Mouse (Mus musculus) midbrain, embryonic 11.5 days (tissue): ENCODE measurements at regions not wholly inside any gene's neighbourhood (a gene's known extent, or its start where the extent isn't known, plus 50 kb on each side); places are given as distances from the start of the nearest gene placed in this dataset.

Source experiments
- ATAC-seq: fragments of 200-750 bp; cut with Nextera tagmentation; 2 replicates; pipeline ENCODE4 v1.8.0; 2017; ENCODE audit warnings: moderate TSS enrichment, moderate library complexity; ENCODE audit not compliant: low FRiP score
- DNase-seq: peaks from one replicate; pipeline ENCODE4 v3.0.0; 2015; ENCODE audit warnings: low spot score; ENCODE audit errors: missing footprints
- H3K27ac ChIP-seq: fragments of 300-500 bp; sonication (generic); 2 replicates; pipeline ENCODE4 v1.5.1; 2014; ENCODE audit warnings: low read depth, low read length
- H3K27me3 ChIP-seq: fragments of 300-500 bp; sonication (generic); 2 replicates; pipeline ENCODE4 v1.6.1; 2014; ENCODE audit warnings: mild to moderate bottlenecking, low read length, moderate library complexity, mixed read lengths; ENCODE audit not compliant: control insufficient read depth, insufficient read depth
- H3K36me3 ChIP-seq: fragments of 300-500 bp; sonication (generic); 2 replicates; pipeline ENCODE4 v1.6.1; 2014; ENCODE audit warnings: mild to moderate bottlenecking, low read length, moderate library complexity, mixed read lengths; ENCODE audit not compliant: control insufficient read depth, insufficient read depth
- H3K4me1 ChIP-seq: fragments of 300-500 bp; sonication (generic); 2 replicates; pipeline ENCODE4 v1.6.1; 2014; ENCODE audit warnings: low read length; ENCODE audit not compliant: control insufficient read depth, insufficient read depth
- H3K4me2 ChIP-seq: fragments of 300-500 bp; sonication (generic); 2 replicates; pipeline ENCODE4 v1.6.1; 2014; ENCODE audit warnings: mild to moderate bottlenecking, moderate library complexity
- H3K4me3 ChIP-seq: fragments of 300-500 bp; sonication (generic); 2 replicates; pipeline ENCODE4 v1.5.1; 2014; ENCODE audit warnings: low read depth, low read length
- H3K9ac ChIP-seq: fragments of 300-500 bp; sonication (generic); 2 replicates; pipeline ENCODE4 v1.6.1; 2014; ENCODE audit warnings: low read length
- H3K9me3 ChIP-seq: fragments of 300-500 bp; sonication (generic); 2 replicates; pipeline ENCODE4 v1.6.1; 2016; ENCODE audit warnings: low read length; ENCODE audit not compliant: control insufficient read depth
- whole genome bisulfite sequencing: fragments of 180-500 bp; shearing (Covaris S2); extraction: QIAGEN DNeasy Blood & Tissue Kit; methylation state at CpG from one replicate; pipeline ENCODE4 v1.1.7; 2014; 5-methylcytosine and 5-hydroxymethylcytosine counted together

GRCm38 (mm10) chr12:70628384-70629365, 175.8 kb downstream of the Tmx1 start:
- Histone ChIP-seq H3K27ac (no peak overlapping the region), H3K4me3 (no peak overlapping the region), H3K9me3 (no peaks in the 10 kb centered on the region), H3K4me1 (no peaks in the 10 kb centered on the region), H3K9ac (no peak overlapping the region), H3K4me2 (no peak overlapping the region), H3K36me3 (no peaks in the 10 kb centered on the region), H3K27me3 (no peaks in the 10 kb centered on the region)
- DNase-seq (no peak), ATAC-seq (no peak)
- WGBS, result 88% methylated on average over 21 of the region's 21 CpGs

GRCm38 (mm10) chr12:70629371-70629770, 176.5 kb downstream of the Tmx1 start:
- no peak overlapping the region for H3K27ac ChIP-seq
- no peaks in the 10 kb centered on the region for H3K27me3 ChIP-seq
- no peak for DNase-seq
- H3K36me3 ChIP-seq, result no peaks in the 10 kb centered on the region
- no peaks in the 10 kb centered on the region for H3K4me1 ChIP-seq
- no peaks in the 10 kb centered on the region for H3K9me3 ChIP-seq
- 90% methylated on average over 5 of the region's 5 CpGs for WGBS
- no peak for ATAC-seq
- no peak overlapping the region for H3K9ac ChIP-seq
- H3K4me2 ChIP-seq, result no peak overlapping the region
- H3K4me3 ChIP-seq, result no peak overlapping the region

GRCm38 (mm10) chr12:70631281-70631680, 178.4 kb downstream of the Tmx1 start:
- ATAC-seq, result no peak
- H3K4me1 ChIP-seq, result no peaks in the 10 kb centered on the region
- no peak overlapping the region for H3K27ac ChIP-seq
- H3K4me3 ChIP-seq, result no peak overlapping the region
- no peak for DNase-seq
- 68% methylated on average over 6 of the region's 6 CpGs for WGBS
- no peaks in the 10 kb centered on the region for H3K36me3 ChIP-seq
- no peaks in the 10 kb centered on the region for H3K27me3 ChIP-seq
- H3K9ac ChIP-seq, result no peak overlapping the region
- no peaks in the 10 kb centered on the region for H3K9me3 ChIP-seq
- no peak overlapping the region for H3K4me2 ChIP-seq

- Histone ChIP-seq H3K4me3 (no peak overlapping the region), H3K4me1 (no peaks in the 10 kb centered on the region), H3K4me2 (no peak overlapping the region), H3K9ac (no peak overlapping the region), H3K27me3 (no peaks in the 10 kb centered on the region), H3K27ac (no peak overlapping the region), H3K36me3 (no peaks in the 10 kb centered on the region), H3K9me3 (no peaks in the 10 kb centered on the region)
- ATAC-seq, result no peak
- no peak for DNase-seq
- 74% methylated on average over 4 of the region's 4 CpGs for WGBS
Measured at GRCm38 (mm10) chr12:70633194-70633593, 180.3 kb downstream of the Tmx1 start.

- Histone ChIP-seq H3K27ac (no peak overlapping the region), H3K4me2 (no peak overlapping the region), H3K4me1 (no peaks in the 10 kb centered on the region), H3K4me3 (no peak overlapping the region), H3K9ac (no peak overlapping the region), H3K9me3 (no peaks in the 10 kb centered on the region), H3K36me3 (no peaks in the 10 kb centered on the region), H3K27me3 (no peaks in the 10 kb centered on the region)
- DNase-seq, result no peak
- no peak for ATAC-seq
- WGBS, result 76% methylated on average over 13 of the region's 13 CpGs
Measured at GRCm38 (mm10) chr12:70633622-70634365, 180.9 kb downstream of the Tmx1 start.

- Histone ChIP-seq H3K4me1 (no peaks in the 10 kb centered on the region), H3K36me3 (no peaks in the 10 kb centered on the region), H3K27me3 (no peaks in the 10 kb centered on the region), H3K9me3 (no peaks in the 10 kb centered on the region), H3K27ac (no peak overlapping the region), H3K9ac (no peak overlapping the region), H3K4me2 (no peak overlapping the region), H3K4me3 (no peak overlapping the region)
- WGBS, result 92% methylated on average over 7 of the region's 7 CpGs
- ATAC-seq (no peak), DNase-seq (no peak)
Measured at GRCm38 (mm10) chr12:70635997-70636396, 183.1 kb downstream of the Tmx1 start.

- H3K4me2 ChIP-seq, result no peak overlapping the region
- H3K9ac ChIP-seq, result no peak overlapping the region
- H3K4me1 ChIP-seq, result no peaks in the 10 kb centered on the region
- no peaks in the 10 kb centered on the region for H3K27me3 ChIP-seq
- H3K4me3 ChIP-seq, result no peak overlapping the region
- H3K9me3 ChIP-seq, result no peaks in the 10 kb centered on the region
- no peak for ATAC-seq
- no peaks in the 10 kb centered on the region for H3K36me3 ChIP-seq
- DNase-seq, result peak; percentile 57
- WGBS, result 74% methylated on average over 2 of the region's 2 CpGs
- no peak overlapping the region for H3K27ac ChIP-seq
Measured at GRCm38 (mm10) chr12:70640186-70640585, 185.1 kb upstream of the Frmd6 start.

GRCm38 (mm10) chr12:70644910-70645309, 180.4 kb upstream of the Frmd6 start:
- Histone ChIP-seq H3K27ac (no peak overlapping the region), H3K9ac (no peak overlapping the region), H3K9me3 (no peaks in the 10 kb centered on the region), H3K4me2 (no peak overlapping the region), H3K36me3 (no peaks in the 10 kb centered on the region), H3K27me3 (no peaks in the 10 kb centered on the region), H3K4me3 (no peak overlapping the region), H3K4me1 (no peaks in the 10 kb centered on the region)
- ATAC-seq, result no peak
- 80% methylated on average over 2 of the region's 2 CpGs for WGBS
- DNase-seq, result peak; percentile 33

- Histone ChIP-seq H3K4me3 (no peak overlapping the region), H3K27ac (no peak overlapping the region), H3K36me3 (no peaks in the 10 kb centered on the region), H3K4me1 (no peaks in the 10 kb centered on the region), H3K9ac (no peak overlapping the region), H3K9me3 (no peaks in the 10 kb centered on the region), H3K4me2 (no peak overlapping the region), H3K27me3 (no peaks in the 10 kb centered on the region)
- peak; percentile 12 for DNase-seq
- ATAC-seq, result no peak
- 71% methylated on average over 3 of the region's 3 CpGs for WGBS
Measured at GRCm38 (mm10) chr12:70645407-70645806, 179.9 kb upstream of the Frmd6 start.
